Mouse (Mus musculus): ENCODE measurements around the gene Dusp16. TPM values are rescaled to one million over a fixed set of nuclear protein-coding genes. Genes with fewer than 3 reads are reported as not detected.

Dusp16 gene
- polyA plus RNA-seq, 1 experiment from 2014 or later: 14.9 TPM

- H3K9me3 ChIP-seq (replicated peaks; ENCODE audit: control insufficient read depth, low read length): no peaks in the 10 kb centered on the region
- 53% methylated on average over 5 of the region's 5 CpGs for WGBS
- no peak overlapping the region for H3K27ac ChIP-seq (ENCODE audit: low read length)
- no peak overlapping the region for H3K4me3 ChIP-seq (ENCODE audit: low read length)
- no peaks in the 10 kb centered on the region for H3K36me3 ChIP-seq (ENCODE audit: control insufficient read depth, insufficient read depth)
- H3K27me3 ChIP-seq (ENCODE audit: control insufficient read depth, insufficient read depth, low read length): no peaks in the 10 kb centered on the region
- no peak for ATAC-seq (replicated peaks; ENCODE audit: extremely low read depth, insufficient read depth, low FRiP score)
- no peaks in the 10 kb centered on the region for H3K4me1 ChIP-seq (ENCODE audit: control insufficient read depth, insufficient read depth, low read length)
- H3K4me2 ChIP-seq (ENCODE audit: low read depth, low read length): no peak overlapping the region
- H3K9ac ChIP-seq (ENCODE audit: low read length): no peak overlapping the region
Observed at GRCm38 (mm10) chr6:134819741-134820140, 27.3 kb upstream of the Dusp16 start.

- Histone ChIP-seq H3K36me3 (ENCODE audit: control insufficient read depth, insufficient read depth) (no peaks in the 10 kb centered on the region), H3K4me1 (ENCODE audit: control insufficient read depth, insufficient read depth, low read length) (no peaks in the 10 kb centered on the region), H3K9me3 (replicated peaks; ENCODE audit: control insufficient read depth, low read length) (no peaks in the 10 kb centered on the region), H3K27me3 (ENCODE audit: control insufficient read depth, insufficient read depth, low read length) (no peaks in the 10 kb centered on the region), H3K4me3 (ENCODE audit: low read length) (no peak overlapping the region), H3K4me2 (ENCODE audit: low read depth, low read length) (no peak overlapping the region), H3K9ac (ENCODE audit: low read length) (no peak overlapping the region), H3K27ac (ENCODE audit: low read length) (no peak overlapping the region)
- WGBS: 47% methylated on average over 12 of the region's 12 CpGs
- no peak for ATAC-seq (replicated peaks; ENCODE audit: extremely low read depth, insufficient read depth, low FRiP score)
Observed at GRCm38 (mm10) chr6:134817051-134817928, 24.9 kb upstream of the Dusp16 start.

GRCm38 (mm10) chr6:134813066-134813465, 20.6 kb upstream of the Dusp16 start:
- WGBS: 75% methylated on average over 1 of the region's 1 CpGs
- H3K9me3 ChIP-seq (replicated peaks; ENCODE audit: control insufficient read depth, low read length): no peaks in the 10 kb centered on the region
- H3K4me1 ChIP-seq (ENCODE audit: control insufficient read depth, insufficient read depth, low read length): no peaks in the 10 kb centered on the region
- no peak overlapping the region for H3K27ac ChIP-seq (ENCODE audit: low read length)
- ATAC-seq (replicated peaks; ENCODE audit: extremely low read depth, insufficient read depth, low FRiP score): no peak
- no peaks in the 10 kb centered on the region for H3K27me3 ChIP-seq (ENCODE audit: control insufficient read depth, insufficient read depth, low read length)
- no peak overlapping the region for H3K9ac ChIP-seq (ENCODE audit: low read length)
- no peak overlapping the region for H3K4me2 ChIP-seq (ENCODE audit: low read depth, low read length)
- no peak overlapping the region for H3K4me3 ChIP-seq (ENCODE audit: low read length)
- no peaks in the 10 kb centered on the region for H3K36me3 ChIP-seq (ENCODE audit: control insufficient read depth, insufficient read depth)

- ATAC-seq (replicated peaks; ENCODE audit: extremely low read depth, insufficient read depth, low FRiP score): no peak
- H3K9ac ChIP-seq (ENCODE audit: low read length): no peak overlapping the region
- H3K4me2 ChIP-seq (ENCODE audit: low read depth, low read length): no peak overlapping the region
- no peak overlapping the region for H3K4me3 ChIP-seq (ENCODE audit: low read length)
- WGBS: 87% methylated on average over 11 of the region's 11 CpGs
- no peak overlapping the region for H3K27ac ChIP-seq (ENCODE audit: low read length)
- no peaks in the 10 kb centered on the region for H3K27me3 ChIP-seq (ENCODE audit: control insufficient read depth, insufficient read depth, low read length)
- no peaks in the 10 kb centered on the region for H3K4me1 ChIP-seq (ENCODE audit: control insufficient read depth, insufficient read depth, low read length)
- no peaks in the 10 kb centered on the region for H3K36me3 ChIP-seq (ENCODE audit: control insufficient read depth, insufficient read depth)
- no peaks in the 10 kb centered on the region for H3K9me3 ChIP-seq (replicated peaks; ENCODE audit: control insufficient read depth, low read length)
Observed at GRCm38 (mm10) chr6:134807794-134808193, 15.4 kb upstream of the Dusp16 start.

- Histone ChIP-seq H3K36me3 (ENCODE audit: control insufficient read depth, insufficient read depth) (no peaks in the 10 kb centered on the region), H3K4me3 (ENCODE audit: low read length) (no peak overlapping the region), H3K27ac (ENCODE audit: low read length) (no peak overlapping the region), H3K27me3 (ENCODE audit: control insufficient read depth, insufficient read depth, low read length) (no peaks in the 10 kb centered on the region), H3K4me2 (ENCODE audit: low read depth, low read length) (no peak overlapping the region), H3K9me3 (replicated peaks; ENCODE audit: control insufficient read depth, low read length) (no peaks in the 10 kb centered on the region), H3K9ac (ENCODE audit: low read length) (no peak overlapping the region), H3K4me1 (ENCODE audit: control insufficient read depth, insufficient read depth, low read length) (no peaks in the 10 kb centered on the region)
- WGBS: 50% methylated on average over 1 of the region's 2 CpGs
- no peak for ATAC-seq (replicated peaks; ENCODE audit: extremely low read depth, insufficient read depth, low FRiP score)
Observed at GRCm38 (mm10) chr6:134807091-134807490, 14.7 kb upstream of the Dusp16 start.

GRCm38 (mm10) chr6:134806130-134806529, 13.7 kb upstream of the Dusp16 start:
- Histone ChIP-seq H3K27me3 (ENCODE audit: control insufficient read depth, insufficient read depth, low read length) (no peaks in the 10 kb centered on the region), H3K4me1 (ENCODE audit: control insufficient read depth, insufficient read depth, low read length) (no peaks in the 10 kb centered on the region), H3K4me2 (ENCODE audit: low read depth, low read length) (no peak overlapping the region), H3K9ac (ENCODE audit: low read length) (no peak overlapping the region), H3K36me3 (ENCODE audit: control insufficient read depth, insufficient read depth) (no peaks in the 10 kb centered on the region), H3K27ac (ENCODE audit: low read length) (no peak overlapping the region), H3K9me3 (replicated peaks; ENCODE audit: control insufficient read depth, low read length) (no peaks in the 10 kb centered on the region), H3K4me3 (ENCODE audit: low read length) (no peak overlapping the region)
- ATAC-seq (replicated peaks; ENCODE audit: extremely low read depth, insufficient read depth, low FRiP score): no peak
- WGBS: 77% methylated on average over 6 of the region's 6 CpGs

GRCm38 (mm10) chr6:134804736-134805277, 12.4 kb upstream of the Dusp16 start:
- no peaks in the 10 kb centered on the region for H3K9me3 ChIP-seq (replicated peaks; ENCODE audit: control insufficient read depth, low read length)
- no peaks in the 10 kb centered on the region for H3K27me3 ChIP-seq (ENCODE audit: control insufficient read depth, insufficient read depth, low read length)
- no peak overlapping the region for H3K4me2 ChIP-seq (ENCODE audit: low read depth, low read length)
- no peak for ATAC-seq (replicated peaks; ENCODE audit: extremely low read depth, insufficient read depth, low FRiP score)
- H3K4me1 ChIP-seq (ENCODE audit: control insufficient read depth, insufficient read depth, low read length): no peaks in the 10 kb centered on the region
- WGBS: 80% methylated on average over 5 of the region's 5 CpGs
- no peak overlapping the region for H3K9ac ChIP-seq (ENCODE audit: low read length)
- H3K36me3 ChIP-seq (ENCODE audit: control insufficient read depth, insufficient read depth): no peaks in the 10 kb centered on the region
- no peak overlapping the region for H3K4me3 ChIP-seq (ENCODE audit: low read length)
- H3K27ac ChIP-seq (ENCODE audit: low read length): no peak overlapping the region

- Histone ChIP-seq H3K36me3 (ENCODE audit: control insufficient read depth, insufficient read depth) (no peaks in the 10 kb centered on the region), H3K9ac (ENCODE audit: low read length) (no peak overlapping the region), H3K9me3 (replicated peaks; ENCODE audit: control insufficient read depth, low read length) (no peaks in the 10 kb centered on the region), H3K4me1 (ENCODE audit: control insufficient read depth, insufficient read depth, low read length) (no peaks in the 10 kb centered on the region), H3K4me2 (ENCODE audit: low read depth, low read length) (no peak overlapping the region), H3K4me3 (ENCODE audit: low read length) (no peak overlapping the region), H3K27ac (ENCODE audit: low read length) (no peak overlapping the region), H3K27me3 (ENCODE audit: control insufficient read depth, insufficient read depth, low read length) (no peaks in the 10 kb centered on the region)
- WGBS: 68% methylated on average over 9 of the region's 9 CpGs
- ATAC-seq (replicated peaks; ENCODE audit: extremely low read depth, insufficient read depth, low FRiP score): no peak
Observed at GRCm38 (mm10) chr6:134802641-134803043, 10.2 kb upstream of the Dusp16 start.

- H3K4me2 ChIP-seq (ENCODE audit: low read depth, low read length): no peak overlapping the region
- 73% methylated on average over 1 of the region's 1 CpGs for WGBS
- no peak for ATAC-seq (replicated peaks; ENCODE audit: extremely low read depth, insufficient read depth, low FRiP score)
- no peak overlapping the region for H3K9ac ChIP-seq (ENCODE audit: low read length)
- H3K27ac ChIP-seq (ENCODE audit: low read length): no peak overlapping the region
- H3K36me3 ChIP-seq (ENCODE audit: control insufficient read depth, insufficient read depth): no peaks in the 10 kb centered on the region
- H3K9me3 ChIP-seq (replicated peaks; ENCODE audit: control insufficient read depth, low read length): no peaks in the 10 kb centered on the region
- H3K4me3 ChIP-seq (ENCODE audit: low read length): no peak overlapping the region
- no peaks in the 10 kb centered on the region for H3K27me3 ChIP-seq (ENCODE audit: control insufficient read depth, insufficient read depth, low read length)
- no peaks in the 10 kb centered on the region for H3K4me1 ChIP-seq (ENCODE audit: control insufficient read depth, insufficient read depth, low read length)
Observed at GRCm38 (mm10) chr6:134801483-134801882, 9.1 kb upstream of the Dusp16 start.

Data from heart, embryonic 16.5 days (tissue).